Mouse (Mus musculus): ENCODE measurements around the gene Psmc4. TPM values are rescaled to one million over a fixed set of nuclear protein-coding genes. Genes with fewer than 3 reads are reported as not detected.

Psmc4 gene
- polyA plus RNA-seq (2014; fragmentation: Nextera tagmentation; extraction: Ambion mirVana), result 398 and 405 TPM in 2 replicates

GRCm38 (mm10) chr7:28049476-28050409 is at the start of gene Psmc4:
Psmc4 (minus strand) TSS chr7:28050101.
- Histone ChIP-seq H3K4me2 (ENCODE audit: low read depth) (peak within 1 kb of the TSS; percentile 55), H3K36me3 (ENCODE audit: control insufficient read depth, insufficient read depth, low read length) (peaks cover 15% of the 10 kb centered on the region), H3K4me1 (ENCODE audit: control insufficient read depth, insufficient read depth, low read length) (peaks cover 4% of the 10 kb centered on the region; the same call in 1 of the 2 replicates), H3K9me3 (ENCODE audit: control insufficient read depth, low read length) (no peaks in the 10 kb centered on the region), H3K27ac (ENCODE audit: low read depth, low read length) (no peak within 1 kb of the TSS), H3K9ac (ENCODE audit: low read length) (peak within 1 kb of the TSS; percentile 63), H3K27me3 (ENCODE audit: control insufficient read depth, insufficient read depth, low read length) (no peaks in the 10 kb centered on the region), H3K4me3 (ENCODE audit: low read depth, low read length) (peak within 1 kb of the TSS; percentile 65)
- WGBS, result under 1% methylated on average over 52 of the region's 52 CpGs
- peak; percentile 95 for ATAC-seq (ENCODE audit: insufficient read depth, low FRiP score, low TSS enrichment)
- DNase-seq (ENCODE audit: low spot score), result peak; percentile 99

- Histone ChIP-seq H3K36me3 (ENCODE audit: control insufficient read depth, insufficient read depth, low read length) (no peaks in the 10 kb centered on the region), H3K9ac (ENCODE audit: low read length) (no peak overlapping the region), H3K9me3 (ENCODE audit: control insufficient read depth, low read length) (peaks cover 5% of the 10 kb centered on the region; the same call in 1 of the 2 replicates), H3K4me1 (ENCODE audit: control insufficient read depth, insufficient read depth, low read length) (no peaks in the 10 kb centered on the region), H3K27ac (ENCODE audit: low read depth, low read length) (no peak overlapping the region), H3K27me3 (ENCODE audit: control insufficient read depth, insufficient read depth, low read length) (no peaks in the 10 kb centered on the region), H3K4me3 (ENCODE audit: low read depth, low read length) (no peak overlapping the region), H3K4me2 (ENCODE audit: low read depth) (no peak overlapping the region)
- ATAC-seq (ENCODE audit: insufficient read depth, low FRiP score, low TSS enrichment) (no peak), DNase-seq (ENCODE audit: low spot score) (no peak)
- WGBS, result 97% methylated on average over 16 of the region's 16 CpGs
Measured at GRCm38 (mm10) chr7:28099101-28099500, 49.2 kb upstream of the Psmc4 start.

GRCm38 (mm10) chr7:28093541-28093940 is 43.6 kb upstream of the Psmc4 start:
- ATAC-seq (ENCODE audit: insufficient read depth, low FRiP score, low TSS enrichment), result no peak
- no peak overlapping the region for H3K4me3 ChIP-seq (ENCODE audit: low read depth, low read length)
- H3K27ac ChIP-seq (ENCODE audit: low read depth, low read length), result no peak overlapping the region
- H3K4me2 ChIP-seq (ENCODE audit: low read depth), result no peak overlapping the region
- no peaks in the 10 kb centered on the region for H3K9me3 ChIP-seq (ENCODE audit: control insufficient read depth, low read length)
- H3K4me1 ChIP-seq (ENCODE audit: control insufficient read depth, insufficient read depth, low read length), result no peaks in the 10 kb centered on the region
- DNase-seq (ENCODE audit: low spot score), result no peak
- WGBS, result 38% methylated on average over 11 of the region's 11 CpGs
- no peaks in the 10 kb centered on the region for H3K36me3 ChIP-seq (ENCODE audit: control insufficient read depth, insufficient read depth, low read length)
- no peaks in the 10 kb centered on the region for H3K27me3 ChIP-seq (ENCODE audit: control insufficient read depth, insufficient read depth, low read length)
- no peak overlapping the region for H3K9ac ChIP-seq (ENCODE audit: low read length)

- no peak overlapping the region for H3K4me3 ChIP-seq (ENCODE audit: low read depth, low read length)
- no peaks in the 10 kb centered on the region for H3K9me3 ChIP-seq (ENCODE audit: control insufficient read depth, low read length)
- 80% methylated on average over 16 of the region's 16 CpGs for WGBS
- H3K27me3 ChIP-seq (ENCODE audit: control insufficient read depth, insufficient read depth, low read length), result no peaks in the 10 kb centered on the region
- H3K36me3 ChIP-seq (ENCODE audit: control insufficient read depth, insufficient read depth, low read length), result no peaks in the 10 kb centered on the region
- DNase-seq (ENCODE audit: low spot score) (no peak), ATAC-seq (ENCODE audit: insufficient read depth, low FRiP score, low TSS enrichment) (no peak)
- no peaks in the 10 kb centered on the region for H3K4me1 ChIP-seq (ENCODE audit: control insufficient read depth, insufficient read depth, low read length)
- H3K4me2 ChIP-seq (ENCODE audit: low read depth), result no peak overlapping the region
- no peak overlapping the region for H3K9ac ChIP-seq (ENCODE audit: low read length)
- no peak overlapping the region for H3K27ac ChIP-seq (ENCODE audit: low read depth, low read length)
Measured at GRCm38 (mm10) chr7:28086236-28086635, 36.3 kb upstream of the Psmc4 start.

- no peaks in the 10 kb centered on the region for H3K9me3 ChIP-seq (ENCODE audit: control insufficient read depth, low read length)
- H3K36me3 ChIP-seq (ENCODE audit: control insufficient read depth, insufficient read depth, low read length), result no peaks in the 10 kb centered on the region
- no peak overlapping the region for H3K27ac ChIP-seq (ENCODE audit: low read depth, low read length)
- 81% methylated on average over 7 of the region's 7 CpGs for WGBS
- H3K9ac ChIP-seq (ENCODE audit: low read length), result no peak overlapping the region
- ATAC-seq (ENCODE audit: insufficient read depth, low FRiP score, low TSS enrichment) (no peak), DNase-seq (ENCODE audit: low spot score) (no peak)
- no peak overlapping the region for H3K4me3 ChIP-seq (ENCODE audit: low read depth, low read length)
- no peaks in the 10 kb centered on the region for H3K27me3 ChIP-seq (ENCODE audit: control insufficient read depth, insufficient read depth, low read length)
- H3K4me2 ChIP-seq (ENCODE audit: low read depth), result no peak overlapping the region
- no peaks in the 10 kb centered on the region for H3K4me1 ChIP-seq (ENCODE audit: control insufficient read depth, insufficient read depth, low read length)
Measured at GRCm38 (mm10) chr7:28084215-28084614, 34.3 kb upstream of the Psmc4 start.

GRCm38 (mm10) chr7:28070531-28071298 is 20.8 kb upstream of the Psmc4 start, which contains the start of gene Fcgbp:
Fcgbp (plus strand) TSS chr7:28071236.
- Histone ChIP-seq H3K4me1 (ENCODE audit: control insufficient read depth, insufficient read depth, low read length) (no peaks in the 10 kb centered on the region), H3K27me3 (ENCODE audit: control insufficient read depth, insufficient read depth, low read length) (no peaks in the 10 kb centered on the region), H3K27ac (ENCODE audit: low read depth, low read length) (no peak within 1 kb of the TSS), H3K4me3 (ENCODE audit: low read depth, low read length) (no peak within 1 kb of the TSS), H3K4me2 (ENCODE audit: low read depth) (no peak within 1 kb of the TSS), H3K36me3 (ENCODE audit: control insufficient read depth, insufficient read depth, low read length) (no peaks in the 10 kb centered on the region), H3K9ac (ENCODE audit: low read length) (no peak within 1 kb of the TSS), H3K9me3 (ENCODE audit: control insufficient read depth, low read length) (no peaks in the 10 kb centered on the region)
- DNase-seq (ENCODE audit: low spot score), result no peak
- no peak for ATAC-seq (ENCODE audit: insufficient read depth, low FRiP score, low TSS enrichment)
- WGBS, result 90% methylated on average over 21 of the region's 21 CpGs

GRCm38 (mm10) chr7:28069546-28070172 is 19.8 kb upstream of the Psmc4 start:
- 68% methylated on average over 3 of the region's 3 CpGs for WGBS
- no peaks in the 10 kb centered on the region for H3K9me3 ChIP-seq (ENCODE audit: control insufficient read depth, low read length)

GRCm38 (mm10) chr7:28068661-28069060 is 18.8 kb upstream of the Psmc4 start:
- WGBS, result 78% methylated on average over 3 of the region's 3 CpGs
- no peak overlapping the region for H3K27ac ChIP-seq (ENCODE audit: low read depth, low read length)
- H3K36me3 ChIP-seq (ENCODE audit: control insufficient read depth, insufficient read depth, low read length), result no peaks in the 10 kb centered on the region
- H3K9ac ChIP-seq (ENCODE audit: low read length), result no peak overlapping the region
- ATAC-seq (ENCODE audit: insufficient read depth, low FRiP score, low TSS enrichment) (no peak), DNase-seq (ENCODE audit: low spot score) (no peak)
- H3K9me3 ChIP-seq (ENCODE audit: control insufficient read depth, low read length), result no peaks in the 10 kb centered on the region
- H3K4me1 ChIP-seq (ENCODE audit: control insufficient read depth, insufficient read depth, low read length), result no peaks in the 10 kb centered on the region
- no peak overlapping the region for H3K4me2 ChIP-seq (ENCODE audit: low read depth)
- H3K4me3 ChIP-seq (ENCODE audit: low read depth, low read length), result no peak overlapping the region
- no peaks in the 10 kb centered on the region for H3K27me3 ChIP-seq (ENCODE audit: control insufficient read depth, insufficient read depth, low read length)

More at GRCm38 (mm10) chr7:28069546-28070172, 19.8 kb upstream of the Psmc4 start:
- Histone ChIP-seq H3K27me3 (ENCODE audit: control insufficient read depth, insufficient read depth, low read length) (no peaks in the 10 kb centered on the region), H3K4me2 (ENCODE audit: low read depth) (no peak overlapping the region), H3K27ac (ENCODE audit: low read depth, low read length) (no peak overlapping the region), H3K9ac (ENCODE audit: low read length) (no peak overlapping the region), H3K36me3 (ENCODE audit: control insufficient read depth, insufficient read depth, low read length) (no peaks in the 10 kb centered on the region), H3K4me3 (ENCODE audit: low read depth, low read length) (no peak overlapping the region), H3K4me1 (ENCODE audit: control insufficient read depth, insufficient read depth, low read length) (no peaks in the 10 kb centered on the region)
- DNase-seq (ENCODE audit: low spot score) (no peak), ATAC-seq (ENCODE audit: insufficient read depth, low FRiP score, low TSS enrichment) (no peak)
